Mouse (Mus musculus): Measurements from ENCODE around the gene C130074G19Rik.

The C130074G19Rik gene

DNA sequence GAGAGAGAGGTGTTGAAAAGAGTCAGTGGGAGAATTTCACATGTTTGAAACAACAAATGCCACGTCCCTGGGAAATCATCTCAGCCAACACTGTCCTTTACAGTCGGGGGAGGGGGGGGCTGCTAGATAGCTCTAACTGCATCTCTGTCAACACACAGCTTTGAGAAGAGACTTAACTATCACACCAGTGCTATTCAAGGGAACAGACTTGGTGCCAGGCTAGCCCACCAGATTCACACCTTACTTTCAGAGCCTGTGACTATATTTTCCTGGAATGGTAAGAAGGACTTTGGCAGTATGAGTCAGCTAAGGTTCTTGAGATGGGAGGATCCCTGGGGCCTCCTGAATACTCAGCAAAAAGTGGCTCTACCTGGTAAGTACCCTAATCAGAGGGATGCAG is 5.7 kb downstream of the C130074G19Rik start:
- in situ Hi-C loops (cut with MboI; ENCODE audit: low sequenced_read_pairs), result no loop called here

GRCm38 (mm10) chr1:184873910-184874309 is 9.1 kb downstream of the C130074G19Rik start:
- in situ Hi-C loops (cut with MboI; ENCODE audit: low sequenced_read_pairs), result no loop called here

- in situ Hi-C loops (cut with MboI; ENCODE audit: low sequenced_read_pairs), result no loop called here
Measured at GRCm38 (mm10) chr1:184872069-184872819, 10.8 kb downstream of the C130074G19Rik start.

DNA sequence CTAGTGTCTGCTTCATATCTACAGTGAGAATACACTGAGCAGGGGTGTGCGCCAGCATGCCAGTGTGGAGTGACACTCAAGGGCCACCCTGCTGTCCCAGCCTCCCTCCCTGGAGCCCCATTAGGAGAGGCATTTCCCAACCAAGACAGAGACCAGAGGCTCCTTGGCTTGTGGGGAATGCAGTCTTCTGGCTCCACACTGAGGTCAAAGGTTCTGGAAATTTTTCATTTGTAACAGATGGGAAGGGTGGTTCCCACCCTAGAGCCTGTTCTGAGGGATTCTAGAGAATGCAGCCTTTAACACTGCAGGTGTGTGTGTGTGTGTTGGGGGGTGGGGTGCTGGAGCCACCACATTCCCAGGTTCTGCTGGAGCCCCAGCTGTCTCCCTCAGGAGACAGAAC is 11.5 kb downstream of the C130074G19Rik start:
- in situ Hi-C loops (cut with MboI; ENCODE audit: low sequenced_read_pairs), result no loop called here

- in situ Hi-C loops (cut with MboI; ENCODE audit: low sequenced_read_pairs), result no loop called here
Measured at GRCm38 (mm10) chr1:184870646-184871385, 12.2 kb downstream of the C130074G19Rik start.

DNA sequence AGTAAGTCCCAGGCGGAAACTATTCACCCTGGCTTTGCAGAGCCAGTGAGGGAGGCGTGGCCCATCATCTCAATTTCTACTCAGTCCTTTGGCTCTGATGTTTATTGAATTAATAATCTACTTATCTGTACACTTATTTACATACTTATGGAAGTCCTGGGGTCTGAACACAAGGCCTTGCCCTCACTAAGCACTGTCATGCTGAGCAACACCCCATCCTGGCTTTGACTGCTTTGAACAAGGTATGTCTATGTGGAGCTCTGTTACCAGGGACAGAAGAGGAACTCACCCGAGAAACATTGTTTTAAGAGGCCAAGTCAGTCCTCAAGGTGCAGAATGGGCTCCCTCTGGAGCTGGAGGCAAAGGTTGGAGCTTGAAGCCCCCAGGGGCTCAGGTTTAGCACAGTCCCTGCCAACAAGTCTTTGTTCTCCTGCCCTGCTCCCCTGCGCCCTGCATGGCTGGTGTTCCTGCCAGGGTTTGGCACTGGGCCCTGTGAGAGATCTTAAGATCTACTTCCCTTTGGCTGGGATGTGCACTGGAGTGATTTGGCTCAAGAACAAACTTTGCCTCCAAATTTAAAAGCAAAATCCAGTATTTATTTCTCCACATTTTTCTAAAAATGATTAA is 13.0 kb downstream of the C130074G19Rik start:
- in situ Hi-C loops (cut with MboI; ENCODE audit: low sequenced_read_pairs), result no loop called here

DNA sequence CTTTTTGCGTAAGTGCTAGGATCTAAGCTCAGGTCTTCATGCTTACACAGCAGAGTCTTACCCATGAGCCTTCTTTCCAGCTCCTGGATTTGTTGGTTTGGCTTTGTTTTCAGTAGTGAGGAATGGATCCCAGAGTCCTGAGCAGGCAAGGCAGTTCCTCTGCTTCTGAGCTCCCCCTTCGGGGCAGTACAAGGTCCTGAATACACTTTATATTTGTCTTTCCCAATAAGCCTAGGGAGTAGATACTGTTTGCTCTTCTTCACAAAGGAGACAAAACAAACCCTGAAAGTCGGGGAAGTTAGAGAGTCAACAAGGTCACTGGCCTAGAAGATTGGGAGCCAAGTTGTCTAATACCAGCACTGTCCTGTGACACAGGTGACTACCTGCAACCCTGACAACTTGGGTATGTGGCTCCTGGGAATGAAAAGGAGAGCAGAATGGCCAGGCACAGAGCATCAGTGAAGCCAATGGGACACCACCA is 15.3 kb downstream of the C130074G19Rik start:
- in situ Hi-C loops (cut with MboI; ENCODE audit: low sequenced_read_pairs), result no loop called here

DNA sequence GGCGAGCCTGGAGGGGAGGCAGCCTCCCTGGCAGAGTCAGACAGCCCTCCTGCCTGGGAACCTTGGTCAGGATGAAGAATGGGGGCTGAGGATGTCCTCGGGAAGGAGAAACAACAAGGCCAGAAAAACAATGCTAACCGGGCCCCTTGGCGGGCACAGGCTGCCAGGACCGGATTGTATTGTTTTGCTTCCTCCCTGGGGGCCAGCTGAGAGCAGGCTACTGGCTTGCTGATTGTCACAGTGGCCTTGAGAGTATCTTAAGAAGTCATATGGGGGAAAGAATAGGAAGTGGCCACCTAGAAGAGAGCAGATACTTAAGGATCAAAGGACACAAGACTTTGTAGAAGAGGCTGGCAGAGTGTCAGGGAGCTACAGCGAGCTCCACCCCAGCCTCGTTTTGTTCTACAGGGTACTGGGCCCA is 18.6 kb downstream of the C130074G19Rik start:
- in situ Hi-C loops (cut with MboI; ENCODE audit: low sequenced_read_pairs), result no loop called here

- in situ Hi-C loops (cut with MboI; ENCODE audit: low sequenced_read_pairs), result no loop called here
Measured at GRCm38 (mm10) chr1:184862636-184863035, 20.4 kb downstream of the C130074G19Rik start.

DNA sequence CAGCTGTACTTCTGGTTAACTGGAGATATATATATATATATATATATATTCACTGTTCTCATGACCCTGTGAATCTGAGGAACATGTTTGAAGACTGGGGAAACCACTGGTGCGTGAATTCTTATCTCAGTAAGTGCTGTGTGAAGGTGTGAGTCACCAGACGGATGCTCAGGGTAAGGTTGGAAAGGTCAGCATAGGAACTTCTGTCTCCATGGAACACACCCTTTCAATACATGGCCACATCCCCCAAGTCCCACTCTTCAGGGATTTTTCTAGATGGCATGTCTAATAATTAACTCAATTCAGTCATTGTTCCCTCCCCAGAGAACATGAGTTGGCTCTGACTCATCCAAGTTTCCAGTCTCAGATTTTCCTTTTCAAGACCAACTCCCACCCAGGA is 21.5 kb downstream of the C130074G19Rik start:
- in situ Hi-C loops (cut with MboI; ENCODE audit: low sequenced_read_pairs), result no loop called here

DNA sequence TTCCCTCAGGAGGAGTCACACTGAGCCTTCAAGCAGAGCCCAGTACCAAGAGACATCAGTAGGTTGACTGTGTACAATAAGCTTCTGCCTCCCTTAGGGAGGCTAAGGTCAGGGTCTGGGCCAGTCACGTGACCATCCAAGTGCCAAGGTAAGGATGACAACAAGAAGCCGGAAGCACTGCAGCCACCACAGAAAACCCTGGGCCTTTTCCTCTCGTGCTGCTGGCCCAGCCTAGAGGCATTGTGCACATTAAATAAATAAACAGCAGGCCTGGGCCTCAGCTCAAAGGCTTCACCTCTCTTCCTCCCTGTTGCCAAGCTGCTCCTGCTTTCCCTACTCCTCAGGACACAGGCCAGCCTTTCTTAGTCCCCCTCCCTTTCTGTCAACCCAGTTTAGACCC is 22.7 kb downstream of the C130074G19Rik start:
- in situ Hi-C loops (cut with MboI; ENCODE audit: low sequenced_read_pairs), result no loop called here

- in situ Hi-C loops (cut with MboI; ENCODE audit: low sequenced_read_pairs), result no loop called here
Measured at GRCm38 (mm10) chr1:184858253-184858652, 24.8 kb downstream of the C130074G19Rik start.

- in situ Hi-C loops (cut with MboI; ENCODE audit: low sequenced_read_pairs), result no loop called here
Measured at GRCm38 (mm10) chr1:184857216-184857615, 25.8 kb downstream of the C130074G19Rik start.

DNA sequence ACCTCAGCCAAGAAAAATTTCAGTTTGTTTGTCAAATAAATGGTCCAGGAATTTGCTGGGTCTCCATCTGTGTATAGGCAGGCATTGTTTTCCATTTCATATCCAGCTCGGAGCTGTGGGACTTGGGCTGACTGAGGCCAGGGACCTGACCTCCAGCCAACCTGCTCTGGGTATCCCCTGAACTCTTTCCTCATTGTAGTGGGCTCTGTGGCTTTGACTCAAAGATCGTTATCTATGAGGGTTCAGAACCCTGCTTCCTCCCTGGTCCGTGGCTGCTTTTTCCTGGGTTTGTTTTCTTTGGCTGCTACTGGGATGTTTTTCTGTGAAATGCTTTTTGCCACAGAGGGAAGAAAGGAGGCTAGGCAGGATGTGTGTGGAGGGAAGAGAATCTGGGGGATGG is 29.1 kb downstream of the C130074G19Rik start:
- in situ Hi-C loops (cut with MboI; ENCODE audit: low sequenced_read_pairs), result no loop called here

DNA sequence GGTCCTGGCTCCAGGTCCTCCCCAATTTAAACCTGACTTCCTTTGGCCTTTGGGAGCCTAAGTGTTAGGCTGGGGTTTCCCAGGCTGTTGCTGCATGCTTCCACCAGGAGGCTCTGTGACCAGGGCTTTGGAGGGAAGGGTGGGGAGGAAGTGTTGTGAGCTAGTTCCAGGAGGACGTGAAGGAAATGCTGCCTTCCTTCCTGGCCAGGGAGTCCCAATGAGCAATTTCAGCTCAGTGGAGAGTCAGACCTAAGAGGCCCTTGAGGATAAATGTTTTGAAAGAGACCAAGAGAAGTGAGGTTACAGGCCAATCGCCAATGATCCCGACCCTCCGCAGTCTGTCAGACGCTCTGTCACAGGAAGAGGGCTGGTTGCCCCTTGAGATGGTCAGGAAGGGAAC is 29.7 kb downstream of the C130074G19Rik start:
- in situ Hi-C loops (cut with MboI; ENCODE audit: low sequenced_read_pairs), result no loop called here

GRCm38 (mm10) chr1:184851741-184852618 is 31.0 kb downstream of the C130074G19Rik start:
- in situ Hi-C loops (cut with MboI; ENCODE audit: low sequenced_read_pairs), result no loop called here

DNA sequence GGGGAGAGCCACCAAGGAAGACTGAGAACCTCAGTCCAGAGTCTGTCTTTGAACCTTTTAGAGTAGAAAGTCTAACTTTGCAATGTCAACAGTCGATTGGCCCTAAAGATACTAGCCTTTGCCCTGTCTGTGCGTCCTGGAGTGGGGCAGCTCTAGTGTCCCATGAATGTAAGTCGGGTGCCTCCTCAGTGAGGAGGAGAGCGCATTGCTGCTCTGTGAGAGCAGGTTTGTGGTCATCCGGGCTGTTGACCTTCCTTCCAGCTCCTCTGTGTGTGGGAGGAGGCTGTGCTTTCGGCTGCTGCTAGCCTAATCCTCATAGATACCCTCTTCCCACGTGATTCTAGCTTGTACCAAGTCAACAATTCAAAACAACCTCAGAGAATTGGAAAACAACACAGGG is 31.9 kb downstream of the C130074G19Rik start:
- in situ Hi-C loops (cut with MboI; ENCODE audit: low sequenced_read_pairs), result no loop called here

DNA sequence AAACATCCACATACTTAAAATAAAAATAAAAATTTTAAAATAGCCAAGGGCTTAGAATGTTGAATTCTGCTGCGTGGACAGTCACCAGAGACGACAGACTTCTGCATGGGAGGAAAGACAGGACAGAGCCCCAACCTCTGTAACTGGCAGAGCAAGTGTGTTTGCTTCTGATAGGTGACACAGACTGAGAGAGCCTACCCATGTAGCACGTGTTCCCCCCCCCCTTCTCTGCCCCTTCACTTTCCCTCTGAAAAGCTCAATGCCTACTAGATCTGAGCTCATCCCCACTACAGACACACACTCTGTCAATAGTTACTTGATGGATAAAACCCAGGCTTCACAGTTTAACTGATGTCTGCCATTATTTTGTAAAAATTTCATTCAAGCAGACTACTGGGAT is 36.0 kb downstream of the C130074G19Rik start:
- in situ Hi-C loops (cut with MboI; ENCODE audit: low sequenced_read_pairs), result no loop called here

- in situ Hi-C loops (cut with MboI; ENCODE audit: low sequenced_read_pairs), result no loop called here
Measured at GRCm38 (mm10) chr1:184846092-184846750, 36.8 kb downstream of the C130074G19Rik start, which contains the start of gene Marc2. Marc2 (minus strand) TSS chr1:184846451.

Measured in CH12F3 (cell line).